Mouse (Mus musculus) ES-Bruce4 (cell line): ENCODE results near the gene Procr. TPM values are rescaled to one million over a fixed set of nuclear protein-coding genes. Genes with fewer than 3 reads are reported as not detected.
A peak's percentile ranks its signal among the peaks of the same experiment; 100 is the strongest.
"Not testable (repeated sequence)": the region's sequence is repeated elsewhere in the genome, so short reads cannot be mapped to it uniquely, and the experiment has no call there.

ENCODE experiments used
- H3K27ac ChIP-seq: 2 replicates; pipeline ENCODE4 v1.5.1; 2012; ENCODE audit warnings: low read length, inconsistent platforms; ENCODE audit not compliant: insufficient read depth
- H3K27me3 ChIP-seq: 2 replicates; pipeline ENCODE4 v1.6.1; 2012; ENCODE audit warnings: mild to moderate bottlenecking, low read length, inconsistent platforms; ENCODE audit not compliant: control insufficient read depth, poor library complexity, insufficient read depth, severe bottlenecking
- H3K36me3 ChIP-seq: 2 replicates; pipeline ENCODE4 v1.6.1; 2012; ENCODE audit warnings: inconsistent platforms, mild to moderate bottlenecking, low read length, moderate library complexity; ENCODE audit not compliant: control insufficient read depth, poor library complexity, insufficient read depth, severe bottlenecking
- H3K4me1 ChIP-seq: one replicate; pipeline ENCODE4 v1.8.1; 2011; ENCODE audit warnings: low read length; ENCODE audit not compliant: control insufficient read depth, insufficient read depth
- H3K4me3 ChIP-seq: 2 replicates; pipeline ENCODE4 v1.5.1; 2011; ENCODE audit warnings: low read depth, mild to moderate bottlenecking, low read length
- H3K9ac ChIP-seq: 2 replicates; pipeline ENCODE4 v1.6.1; 2012; ENCODE audit warnings: low read depth, mild to moderate bottlenecking, inconsistent platforms; ENCODE audit not compliant: poor library complexity, severe bottlenecking
- H3K9me3 ChIP-seq: replicated peaks from 2 replicates; pipeline ENCODE4 v1.6.1; 2012; ENCODE audit warnings: mild to moderate bottlenecking, low read length, inconsistent platforms; ENCODE audit not compliant: control insufficient read depth, poor library complexity, insufficient read depth, severe bottlenecking
- CTCF ChIP-seq: IDR thresholded peaks from one replicate; pipeline ENCODE4 v1.8.1; 2011; ENCODE audit warnings: low read depth, low read length
- EP300 ChIP-seq: IDR thresholded peaks from 2 replicates; pipeline ENCODE4 v1.6.1; 2011; ENCODE audit warnings: low read depth, low read length; ENCODE audit not compliant: insufficient read depth
- POLR2A ChIP-seq: IDR thresholded peaks from one replicate; pipeline ENCODE4 v1.8.1; 2011; ENCODE audit warnings: low read length; ENCODE audit not compliant: insufficient read depth
- polyA plus RNA-seq: library from polyadenylated mRNA; stranded (reverse); fragments of >200 nt; gene quantifications from 2 replicates; pipeline ENCODE4 v1.2.4, GENCODE M21; 2011; ENCODE audit warnings: low read depth; ENCODE audit not compliant: missing spikeins, insufficient read depth, insufficient read length

The Procr gene
- polyA plus RNA-seq, 1 experiment: 6.6 TPM

DNA sequence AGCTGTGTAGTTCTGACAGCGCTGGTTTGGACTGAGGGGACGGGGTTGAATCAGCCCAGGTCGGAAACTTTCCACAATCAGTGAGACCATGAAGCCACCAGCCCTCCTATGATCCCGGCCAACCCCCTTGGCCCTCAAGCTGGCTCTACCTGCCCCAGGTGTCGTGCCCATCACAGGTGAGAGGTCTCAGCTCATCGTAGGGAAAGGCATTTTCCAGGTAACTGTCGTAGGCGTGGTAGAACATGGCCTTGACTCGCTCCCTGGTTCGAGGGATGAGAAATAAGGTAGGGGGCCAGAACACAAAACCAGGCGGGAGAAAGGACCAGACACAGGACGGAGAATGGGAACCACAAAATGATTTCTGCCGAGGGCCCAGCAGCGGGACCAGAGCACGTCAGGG is 22.2 kb upstream of the Procr start:
- H3K36me3 ChIP-seq: no peaks in the 10 kb centered on the region
- no peaks in the 10 kb centered on the region for H3K9me3 ChIP-seq
- no peaks in the 10 kb centered on the region for H3K4me1 ChIP-seq
- H3K27me3 ChIP-seq: no peaks in the 10 kb centered on the region
- H3K4me3 ChIP-seq: peak overlapping the region; percentile 79
- no peak for TF ChIP-seq EP300
- TF ChIP-seq CTCF: no peak
- no peak for TF ChIP-seq POLR2A
- no peak overlapping the region for H3K27ac ChIP-seq
- H3K9ac ChIP-seq: peak overlapping the region; percentile 21

DNA sequence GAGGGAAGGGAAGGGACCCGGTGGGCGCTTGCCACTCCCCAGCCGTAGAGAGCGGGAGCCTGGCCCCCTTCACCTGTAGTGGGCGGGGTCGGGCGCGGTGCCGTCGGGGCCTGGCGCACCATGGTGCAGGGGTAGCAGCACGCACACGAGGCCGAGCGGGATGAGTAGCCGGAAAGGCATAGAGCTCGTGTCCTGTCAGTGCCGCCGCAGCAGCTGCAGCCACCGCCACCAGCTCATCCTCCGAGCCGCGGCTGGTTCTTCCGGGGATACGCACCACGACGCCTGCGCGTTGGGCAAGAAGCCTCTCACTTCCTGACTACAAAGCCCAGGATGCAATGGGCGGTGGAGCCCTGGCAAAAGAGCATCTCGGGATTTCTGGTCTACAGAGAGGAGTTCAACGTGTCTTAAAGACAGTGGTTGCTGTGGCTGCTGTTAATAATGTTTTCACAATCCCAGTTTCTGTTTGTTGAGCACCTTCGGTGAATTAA is 21.7 kb upstream of the Procr start, which contains the start of gene Edem2:
Gene Edem2, minus strand, starts transcription at position 318 of the 488 bp plus-strand sequence.
- Histone ChIP-seq H3K4me1 (no peaks in the 10 kb centered on the region), H3K9me3 (no peaks in the 10 kb centered on the region), H3K4me3 (peak within 1 kb of the TSS; percentile 79), H3K27me3 (no peaks in the 10 kb centered on the region), H3K9ac (peak within 1 kb of the TSS; percentile 21), H3K36me3 (no peaks in the 10 kb centered on the region), H3K27ac (no peak within 1 kb of the TSS)
- TF ChIP-seq EP300 (no peak), CTCF (no peak), POLR2A (peak; percentile 73)

DNA sequence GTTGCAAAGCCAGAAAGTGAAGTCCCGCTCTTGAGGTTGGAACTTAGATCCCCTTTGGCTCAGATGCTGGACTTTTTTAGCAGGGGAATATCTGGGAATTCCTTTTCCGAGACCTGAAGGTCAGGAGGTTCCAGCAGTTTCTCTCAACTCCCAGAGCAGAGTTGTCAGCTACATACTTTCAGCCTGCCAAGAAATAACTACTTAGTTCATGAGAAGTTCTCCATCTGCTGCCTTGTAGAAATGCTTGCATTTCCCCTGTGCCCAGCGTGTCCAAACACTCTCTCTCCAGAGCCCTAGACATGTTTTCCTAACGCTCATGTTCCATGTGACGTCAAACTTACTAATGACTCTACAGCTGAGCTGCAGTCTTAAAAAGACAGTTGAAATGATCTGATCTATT is 15.8 kb upstream of the Procr start:
- H3K4me3 ChIP-seq: no peak overlapping the region
- H3K9ac ChIP-seq: no peak overlapping the region
- no peak for TF ChIP-seq POLR2A
- no peak for TF ChIP-seq CTCF
- no peak for TF ChIP-seq EP300
- no peaks in the 10 kb centered on the region for H3K27me3 ChIP-seq
- no peaks in the 10 kb centered on the region for H3K4me1 ChIP-seq
- no peaks in the 10 kb centered on the region for H3K9me3 ChIP-seq
- H3K36me3 ChIP-seq: no peaks in the 10 kb centered on the region
- no peak overlapping the region for H3K27ac ChIP-seq

DNA sequence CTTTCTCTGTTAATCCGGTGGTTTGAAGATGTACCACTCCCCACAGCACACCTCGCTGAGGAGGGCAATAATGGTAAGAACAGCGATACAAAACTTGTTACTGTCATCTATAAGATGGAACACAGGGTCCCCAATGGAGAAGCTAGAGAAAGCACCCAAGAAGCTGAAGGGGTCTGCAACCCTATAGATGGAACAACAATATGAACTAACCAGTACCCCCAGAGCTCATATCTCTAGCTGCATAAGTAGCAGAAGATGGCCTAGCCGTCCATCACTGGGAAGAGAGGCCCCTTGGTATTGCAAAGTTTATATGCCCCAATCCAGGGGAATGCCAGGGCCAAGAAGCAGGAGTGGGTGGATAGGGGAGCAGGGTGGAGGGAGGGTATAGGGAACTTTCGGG is 15.2 kb upstream of the Procr start, which contains the start of gene Gm17581:
Gene Gm17581, minus strand, starts transcription at position 101 of the 400 bp plus-strand sequence.
- H3K4me3 ChIP-seq, H3K36me3 ChIP-seq, H3K4me1 ChIP-seq, H3K9ac ChIP-seq, H3K27me3 ChIP-seq, H3K27ac ChIP-seq, H3K9me3 ChIP-seq: not testable (repeated sequence)

DNA sequence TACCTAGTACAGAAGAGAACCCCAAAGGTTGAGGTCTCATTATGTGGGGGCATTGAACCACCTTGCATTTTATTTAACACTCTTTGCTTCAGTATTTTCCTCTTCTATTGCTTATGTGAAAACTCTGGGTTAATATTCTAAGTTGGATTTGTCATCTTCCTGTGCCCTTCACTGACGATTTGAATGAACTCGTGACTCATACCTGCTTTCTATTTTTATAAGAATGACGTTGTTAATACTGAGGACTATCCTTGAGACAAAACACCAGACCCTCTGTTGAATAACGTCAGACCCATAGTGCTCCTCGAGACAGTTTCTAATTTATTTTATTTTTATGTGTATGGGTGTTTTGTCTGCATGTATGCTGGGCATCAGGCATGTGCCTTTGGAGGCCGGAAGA is 14.0 kb upstream of the Procr start:
- no peak overlapping the region for H3K9ac ChIP-seq
- TF ChIP-seq CTCF (no peak), POLR2A (no peak), EP300 (no peak)
- no peaks in the 10 kb centered on the region for H3K4me1 ChIP-seq
- H3K27ac ChIP-seq: no peak overlapping the region
- H3K36me3 ChIP-seq: no peaks in the 10 kb centered on the region
- no peaks in the 10 kb centered on the region for H3K27me3 ChIP-seq
- no peaks in the 10 kb centered on the region for H3K9me3 ChIP-seq
- no peak overlapping the region for H3K4me3 ChIP-seq

DNA sequence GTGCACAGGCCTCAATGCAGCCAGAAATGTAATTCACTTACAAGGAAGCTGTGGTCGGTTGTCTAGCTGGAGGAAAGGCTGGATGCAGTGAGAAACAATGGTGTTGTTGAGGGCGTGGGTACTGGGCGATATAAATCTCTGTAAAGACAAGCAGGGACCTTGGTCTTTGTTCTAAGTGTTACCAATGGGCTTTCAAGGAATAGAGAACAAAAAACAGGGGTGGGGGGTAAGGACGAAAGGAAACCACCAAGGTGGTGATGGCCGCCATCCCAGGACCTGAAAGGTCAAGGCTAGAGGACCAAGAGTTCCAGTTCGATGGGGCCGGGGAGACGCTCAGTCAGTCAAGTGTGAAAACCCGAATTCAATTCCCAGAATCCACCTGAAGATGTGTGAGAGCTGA is 13.1 kb upstream of the Procr start:
- H3K9ac ChIP-seq: no peak overlapping the region
- H3K27ac ChIP-seq: no peak overlapping the region
- no peaks in the 10 kb centered on the region for H3K36me3 ChIP-seq
- peaks cover 1% of the 10 kb centered on the region for H3K4me1 ChIP-seq
- no peaks in the 10 kb centered on the region for H3K27me3 ChIP-seq
- TF ChIP-seq POLR2A (no peak), EP300 (no peak), CTCF (no peak)
- no peak overlapping the region for H3K4me3 ChIP-seq
- H3K9me3 ChIP-seq: no peaks in the 10 kb centered on the region

DNA sequence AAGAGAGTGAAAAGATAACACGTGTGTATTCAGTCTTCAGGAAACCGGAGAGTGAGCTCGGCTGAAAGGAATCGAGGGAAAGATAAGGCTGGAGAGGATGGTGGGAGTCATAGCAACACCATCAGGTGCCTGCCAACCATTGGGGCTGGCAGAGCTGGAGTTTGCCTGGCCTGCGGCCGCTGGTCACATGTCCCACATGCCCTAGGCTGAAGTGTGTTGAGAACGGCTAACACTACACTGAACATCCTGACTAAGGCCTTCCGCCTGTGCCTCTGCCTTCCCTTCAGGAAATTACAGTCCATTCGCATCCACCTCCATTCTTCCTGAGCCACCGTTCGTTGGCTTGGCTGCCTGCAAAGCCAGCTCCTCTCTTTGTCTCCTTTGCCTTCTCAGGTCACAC is 8.7 kb upstream of the Procr start:
- peak overlapping the region; percentile 11 for H3K4me3 ChIP-seq
- no peak for TF ChIP-seq CTCF
- no peak for TF ChIP-seq EP300
- no peak for TF ChIP-seq POLR2A
- no peaks in the 10 kb centered on the region for H3K36me3 ChIP-seq
- H3K9ac ChIP-seq: no peak overlapping the region
- H3K27me3 ChIP-seq: no peaks in the 10 kb centered on the region
- H3K9me3 ChIP-seq: no peaks in the 10 kb centered on the region
- H3K4me1 ChIP-seq: peaks cover 1% of the 10 kb centered on the region
- no peak overlapping the region for H3K27ac ChIP-seq
